Mouse (Mus musculus) adrenal gland, postnatal 36 days (tissue): ENCODE measurements around the gene Ostc. TPM values are rescaled to one million over a fixed set of nuclear protein-coding genes. Genes with fewer than 3 reads are reported as not detected.

Experiments used
- DNase-seq, 2 experiments: peaks; one replicate each; pipeline ENCODE4 v3.0.0; 2021; ENCODE audit warnings: mixed read lengths in 1 of 2
- long read RNA-seq, 2 experiments: library from polyadenylated mRNA; stranded (forward); transcript quantifications; one replicate each; pipeline ENCODE4 v2.0.0; 2021; ENCODE audit warnings: borderline sequencing depth in 2 of 2
- total RNA-seq, 2 experiments: library from RNA; stranded (reverse); gene quantifications; 2 replicates each; pipeline ENCODE4 v1.2.3; 2021

Gene Ostc
- 100 to 1,000 TPM; 111 to 122 TPM for total RNA-seq
- long read RNA-seq, experiment 1, transcript Ostc-201 (4 exons, 1,067 nt): major isoform, 115 of 131 reads
- long read RNA-seq, experiment 1, transcript Ostc-202 (1 exons, 704 nt): minor isoform, 9 of 131 reads
- long read RNA-seq, experiment 1, partial matches to known transcripts: 4 of 131 reads
- long read RNA-seq, experiment 1, other reads (novel, unspliced or antisense): 1 of 131 reads
- long read RNA-seq, experiment 2, transcript Ostc-201 (4 exons, 1,067 nt): major isoform, 30 of 33 reads
- long read RNA-seq, experiment 2, partial matches to known transcripts: 0 of 33 reads
- long read RNA-seq, experiment 2, other reads (novel, unspliced or antisense): 1 of 33 reads

DNA sequence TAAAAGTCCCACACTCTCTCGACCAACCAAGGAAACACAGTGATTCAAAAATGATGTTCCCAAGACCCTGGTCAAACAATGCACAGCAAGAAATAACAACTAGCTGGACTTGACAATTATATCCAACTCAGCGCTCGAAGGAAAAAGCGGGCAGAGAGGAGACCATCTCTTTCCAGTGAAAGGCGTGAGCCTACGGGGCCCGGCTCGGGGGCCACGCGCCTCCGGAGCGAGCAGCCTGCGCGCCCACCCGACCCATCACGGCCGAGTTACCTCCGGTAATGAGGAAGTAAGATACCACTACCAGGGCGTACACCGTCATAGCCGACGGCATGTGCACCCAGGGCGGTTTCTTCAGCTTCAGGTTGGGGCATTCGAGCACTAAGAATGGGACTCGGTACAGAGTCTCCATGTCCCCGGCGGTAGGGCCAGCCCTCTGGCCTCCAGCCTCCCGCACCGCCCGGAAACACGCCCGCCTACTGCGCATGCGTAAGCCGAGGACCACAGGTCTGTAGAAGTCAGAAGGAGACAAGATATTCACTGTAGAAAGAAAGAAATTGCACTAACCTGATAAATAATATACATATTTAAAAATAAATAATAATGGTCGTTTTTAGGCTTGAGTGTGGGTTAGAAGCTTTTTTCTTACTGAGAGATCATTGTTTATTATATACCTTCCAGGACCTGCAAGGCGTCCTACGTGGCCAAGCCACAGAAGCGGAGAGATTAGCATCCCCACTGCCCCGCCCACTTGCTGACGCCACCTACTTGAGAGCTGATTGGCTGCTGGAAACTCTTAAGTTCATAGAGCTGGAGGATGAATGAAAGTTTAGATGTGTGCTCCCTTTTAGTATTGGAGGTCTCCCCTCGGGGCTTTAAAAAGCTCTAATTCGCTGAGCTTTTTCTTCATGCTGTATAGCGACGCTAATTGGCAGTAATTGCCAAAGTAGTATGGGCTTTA lies at the start of gene Ostc:
Ostc (minus strand) TSS at position 478 of the 958 bp plus-strand sequence.
- DNase-seq: peak; percentile 97

DNA sequence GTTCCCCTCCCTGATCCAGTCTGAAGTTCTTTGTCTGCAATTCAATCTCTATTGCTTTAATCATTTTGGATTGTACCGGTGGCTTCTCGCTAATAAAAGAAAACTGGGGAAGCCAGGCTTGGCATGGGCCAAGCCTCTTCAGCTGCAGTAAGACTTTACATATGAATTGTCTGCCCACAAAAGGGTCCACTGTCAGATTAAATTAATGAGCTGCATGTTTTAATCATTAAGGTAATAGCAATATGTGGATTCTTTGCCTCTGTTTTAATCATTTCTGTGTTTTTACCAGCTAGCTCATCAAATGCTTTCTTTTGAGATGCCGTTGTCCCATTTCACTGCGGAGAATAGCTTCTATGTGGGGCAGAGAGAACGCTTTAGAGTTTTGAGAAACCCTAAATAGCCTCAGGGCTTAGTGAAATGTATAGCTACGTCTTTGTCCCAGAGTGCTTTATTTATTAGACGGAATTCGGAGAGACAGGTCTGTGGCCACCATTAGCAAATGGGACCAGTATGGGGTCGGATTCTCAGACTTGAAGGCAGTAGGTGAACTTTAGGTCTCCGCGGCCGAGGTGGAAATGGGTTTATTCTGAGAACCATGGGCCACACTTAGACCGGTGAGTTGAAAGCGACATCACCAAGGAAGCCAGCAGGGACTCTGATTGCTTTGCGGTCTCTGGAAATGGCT lies 49.1 kb upstream of the Ostc start:
- no peak for DNase-seq

DNA sequence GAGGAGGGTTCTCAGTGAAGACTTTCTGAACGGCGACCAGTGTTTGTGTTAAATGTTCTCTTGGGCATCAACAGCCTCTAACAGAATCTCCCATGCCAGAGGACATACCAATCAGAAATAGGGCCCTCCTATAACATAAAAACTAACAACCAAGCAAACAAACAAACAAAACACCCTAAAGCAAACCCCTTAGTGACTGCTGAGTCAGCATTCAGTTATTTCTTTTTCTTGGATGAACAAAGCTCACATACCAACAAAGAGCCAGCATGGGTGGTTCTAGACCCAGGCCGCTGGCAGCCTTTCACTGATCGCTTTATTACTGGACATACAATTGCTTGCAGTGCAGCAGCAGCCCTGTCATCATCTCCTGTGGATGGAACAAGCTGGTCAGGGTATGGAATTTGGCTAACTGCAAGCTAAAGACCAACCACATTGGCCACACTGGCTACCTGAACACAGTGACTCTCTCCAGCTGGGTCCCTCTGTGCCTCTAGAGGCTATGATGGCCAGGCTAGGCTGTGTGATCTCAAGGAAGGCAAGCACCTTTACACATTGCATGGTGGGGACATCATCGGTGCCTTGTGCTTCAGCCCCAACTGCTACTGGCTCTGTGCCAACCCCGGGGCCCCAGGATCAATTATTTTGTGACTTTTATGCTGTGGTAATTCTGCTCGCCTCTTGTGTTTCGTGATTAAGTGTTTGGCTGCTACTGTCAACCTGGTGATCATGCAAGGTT lies 48.0 kb upstream of the Ostc start:
- no peak for DNase-seq

DNA sequence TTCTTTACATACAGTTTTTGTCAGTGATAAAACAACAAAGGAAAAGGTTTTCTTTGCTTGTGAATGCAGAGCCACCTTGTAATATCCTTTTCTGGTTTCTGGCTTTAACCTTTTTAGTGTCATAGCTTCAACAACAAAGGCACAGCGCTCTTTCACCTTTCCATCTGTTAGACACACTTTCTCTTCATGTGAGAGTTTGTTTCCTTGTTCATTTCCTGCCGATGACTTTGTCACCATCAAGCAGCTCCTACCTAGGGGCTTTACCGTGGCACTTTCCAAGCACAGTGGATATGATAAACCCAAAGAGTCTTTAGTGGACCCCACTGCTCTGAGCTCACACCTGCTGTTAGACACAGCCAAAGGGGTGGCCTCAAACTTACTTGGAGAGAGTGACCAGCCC lies 40.0 kb upstream of the Ostc start:
- no peak for DNase-seq

DNA sequence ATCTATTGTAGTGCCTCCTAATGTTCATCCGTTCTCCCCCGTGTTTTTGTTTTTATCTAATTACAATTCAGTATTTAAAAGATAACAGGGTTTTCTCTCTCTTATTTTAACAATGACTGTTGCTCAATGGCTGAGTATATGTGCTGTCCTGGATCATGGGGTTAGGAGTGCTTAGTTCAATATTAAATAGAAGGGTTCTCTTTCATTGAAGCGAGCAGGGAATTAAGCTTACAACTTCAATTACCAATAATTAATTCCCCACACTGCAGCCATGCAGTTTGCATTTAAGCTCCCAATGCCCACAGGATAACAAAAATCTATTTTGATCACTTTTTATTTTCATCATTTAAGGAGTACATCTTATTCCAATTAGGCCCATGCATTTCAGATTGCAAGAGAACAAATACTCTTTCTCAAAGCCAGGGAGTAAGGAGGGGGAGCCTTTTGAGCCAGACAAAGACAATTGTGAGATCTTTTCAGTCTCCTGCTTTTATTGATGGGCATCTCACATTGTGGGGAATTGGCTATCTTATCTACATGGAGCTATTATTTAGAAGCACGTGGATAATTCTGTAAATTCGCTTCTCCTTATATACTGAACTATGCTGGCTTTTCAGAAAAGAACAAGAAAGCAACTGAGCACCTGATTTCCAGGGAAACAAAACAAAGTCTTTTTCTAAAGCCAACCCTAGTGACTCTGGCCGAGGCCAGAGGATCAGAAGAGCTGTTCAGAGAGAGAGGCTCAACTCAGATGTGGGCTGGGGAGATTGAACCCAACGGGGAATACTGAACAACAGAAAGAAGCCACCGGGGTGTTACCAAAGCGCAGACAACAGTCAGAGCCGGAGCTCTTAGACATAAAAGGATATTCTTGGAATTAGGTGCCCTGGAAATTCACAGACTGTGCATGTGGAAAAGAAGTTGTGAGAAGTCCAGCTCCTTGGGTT lies 37.7 kb upstream of the Ostc start:
- DNase-seq: no peak

- no peak for DNase-seq
These were observed 28.6 kb upstream of the Ostc start for GRCm38 (mm10) chr3:130737652-130738361.

DNA sequence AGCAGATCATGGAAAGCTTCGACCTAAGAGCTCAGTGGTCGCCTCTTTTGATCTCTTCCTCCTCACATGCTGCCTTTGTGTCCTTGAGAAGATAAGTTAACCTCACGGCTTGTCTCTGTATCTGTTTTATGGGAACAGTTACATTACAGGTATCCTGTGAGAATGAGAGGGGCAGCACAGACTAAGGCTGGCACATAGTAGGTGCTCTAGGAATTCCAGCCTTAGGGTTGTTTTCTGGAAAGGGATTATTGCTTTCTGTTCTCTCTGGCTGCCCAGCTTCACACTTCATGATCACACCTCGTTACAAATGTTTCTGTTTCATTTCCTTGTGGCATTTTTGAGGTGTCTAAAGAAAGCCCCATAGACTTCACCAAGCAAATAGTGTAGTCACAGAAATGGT lies 27.5 kb upstream of the Ostc start:
- DNase-seq: no peak

DNA sequence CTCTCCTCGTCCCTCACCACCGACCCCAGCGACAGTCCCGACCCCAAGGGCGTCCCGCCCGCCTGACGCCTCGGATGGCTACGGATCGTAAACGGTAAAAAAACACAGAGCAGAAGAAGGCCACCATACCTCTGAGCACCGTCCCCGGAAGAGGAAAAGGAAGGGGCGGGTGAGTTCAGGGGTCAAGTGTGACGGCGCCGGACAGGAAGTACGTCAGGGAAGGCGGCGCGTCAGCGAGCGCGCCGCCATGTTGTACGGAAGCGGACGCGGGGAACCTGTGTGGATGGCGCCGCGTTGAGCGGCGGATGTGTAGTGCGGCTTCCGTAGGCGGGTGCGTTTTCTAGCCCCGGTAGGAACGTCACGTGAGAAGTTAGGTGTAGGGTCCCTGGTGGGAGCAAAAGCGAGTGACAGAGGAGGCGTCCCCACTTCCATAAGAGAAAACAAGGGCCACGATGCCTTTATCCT lies 21.0 kb upstream of the Ostc start, which contains the start of gene Rpl34:
Rpl34 (minus strand) TSS at position 210 of the 465 bp plus-strand sequence.
- peak; percentile 92 to 95 for DNase-seq

DNA sequence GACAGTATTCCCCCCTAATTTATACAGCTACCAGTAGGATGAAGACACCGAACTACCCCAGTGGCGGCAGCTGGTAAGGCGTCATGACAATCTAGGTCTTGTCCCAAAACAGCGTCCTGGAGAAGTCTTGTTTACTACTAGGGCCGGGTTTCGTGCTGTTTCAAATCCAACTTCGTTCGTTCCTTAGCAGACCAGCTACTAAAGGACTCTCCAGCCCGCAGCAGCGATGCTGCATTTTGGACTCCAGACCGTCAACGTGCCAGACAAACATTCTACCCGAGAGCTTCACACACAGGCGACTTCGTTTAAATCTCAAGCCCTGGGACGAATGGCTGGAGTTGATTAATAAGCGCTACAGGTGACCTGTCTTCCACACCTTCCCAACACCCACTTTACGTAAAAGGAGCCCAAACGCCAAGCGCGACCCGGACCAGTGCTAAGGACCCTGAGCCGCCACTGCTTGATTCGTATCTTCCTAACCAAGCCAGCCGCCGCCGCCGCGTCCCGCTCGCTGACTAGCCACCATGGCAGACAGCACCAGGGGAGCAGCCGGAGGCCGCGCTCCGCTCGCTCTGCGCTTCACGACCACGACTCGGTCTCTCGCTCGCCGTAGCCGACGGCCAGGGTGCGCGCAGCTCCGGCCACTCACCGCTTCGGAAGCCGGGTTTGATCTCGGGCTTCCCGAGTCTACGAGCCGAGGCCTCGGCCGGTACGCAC lies 20.4 kb upstream of the Ostc start:
- peak; percentile 55 to 63 for DNase-seq

DNA sequence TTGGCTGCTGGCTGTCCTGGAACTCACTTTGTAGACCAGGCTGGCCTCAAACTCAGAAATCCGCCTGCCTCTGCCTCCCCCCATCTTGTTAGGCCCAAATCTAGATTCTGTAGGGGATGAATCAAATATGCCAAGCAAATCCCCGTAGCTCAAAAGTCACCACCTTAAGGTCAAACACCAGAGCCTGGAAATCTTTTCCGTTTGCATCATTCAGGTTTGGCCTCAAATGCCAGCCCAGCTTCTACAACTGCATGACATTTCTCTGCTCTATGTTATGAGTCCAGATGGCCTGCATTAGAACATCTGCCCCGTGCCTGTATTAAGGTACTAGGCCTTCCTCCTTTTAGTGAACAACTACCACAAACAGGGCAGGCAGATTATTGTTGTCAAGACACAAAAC lies 18.4 kb upstream of the Ostc start:
- no peak for DNase-seq

- DNase-seq: peak; percentile 43 to 53
These were observed 17.8 kb upstream of the Ostc start for GRCm38 (mm10) chr3:130727036-130727435.

GRCm38 (mm10) chr3:130725718-130726117 lies 16.5 kb upstream of the Ostc start:
- no peak for DNase-seq

GRCm38 (mm10) chr3:130722733-130723478 lies 13.7 kb upstream of the Ostc start:
- DNase-seq: no peak

DNA sequence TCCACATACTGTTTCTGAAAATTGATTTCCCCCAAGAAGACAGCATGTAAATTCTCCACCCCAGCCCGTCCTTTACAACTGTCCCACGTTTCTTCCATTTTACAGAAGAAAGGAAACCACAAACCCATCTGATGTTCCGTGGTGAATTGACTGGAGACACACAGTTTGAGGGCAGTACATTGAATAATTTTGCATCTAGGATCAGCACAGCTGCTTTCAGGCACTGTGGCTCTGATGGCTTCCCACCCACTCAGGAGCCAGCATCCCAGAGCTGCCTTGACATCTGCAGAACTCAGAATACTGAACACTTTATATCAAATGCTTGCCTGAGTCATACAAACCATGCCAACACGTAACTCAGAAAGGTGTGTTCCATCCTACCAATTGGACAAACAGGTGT lies 11.0 kb upstream of the Ostc start:
- DNase-seq: no peak

GRCm38 (mm10) chr3:130718871-130719270 lies 9.6 kb upstream of the Ostc start:
- DNase-seq: no peak

DNA sequence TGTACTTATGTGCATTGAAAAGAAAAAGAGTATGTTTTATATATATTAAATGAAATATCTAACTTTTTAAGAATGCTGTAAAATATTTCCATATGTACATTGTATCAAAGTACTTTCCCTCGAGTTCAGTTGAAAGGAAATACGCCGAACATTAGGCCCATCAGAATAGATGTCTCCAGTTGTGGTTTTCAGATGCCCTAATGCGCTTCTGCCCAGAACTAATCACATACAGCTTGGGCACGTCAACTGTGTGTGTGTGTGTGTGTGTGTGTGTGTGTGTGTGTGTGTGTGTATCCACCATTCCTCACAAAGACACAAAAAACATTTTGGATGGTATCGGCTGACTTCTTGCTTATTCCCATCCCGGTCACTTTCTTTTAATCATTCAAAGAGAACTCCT lies 7.3 kb upstream of the Ostc start:
- no peak for DNase-seq

GRCm38 (mm10) chr3:130714775-130715568 lies 5.7 kb upstream of the Ostc start:
- peak; percentile 69 to 81 for DNase-seq
